Mouse (Mus musculus): ENCODE results near the gene Ros1. TPM values are rescaled to one million over a fixed set of nuclear protein-coding genes. Genes with fewer than 3 reads are reported as not detected.
A peak's percentile ranks its signal among the peaks of the same experiment; 100 is the strongest.

Gene Ros1
- total RNA-seq, 1 experiment, result 0.04 TPM

DNA sequence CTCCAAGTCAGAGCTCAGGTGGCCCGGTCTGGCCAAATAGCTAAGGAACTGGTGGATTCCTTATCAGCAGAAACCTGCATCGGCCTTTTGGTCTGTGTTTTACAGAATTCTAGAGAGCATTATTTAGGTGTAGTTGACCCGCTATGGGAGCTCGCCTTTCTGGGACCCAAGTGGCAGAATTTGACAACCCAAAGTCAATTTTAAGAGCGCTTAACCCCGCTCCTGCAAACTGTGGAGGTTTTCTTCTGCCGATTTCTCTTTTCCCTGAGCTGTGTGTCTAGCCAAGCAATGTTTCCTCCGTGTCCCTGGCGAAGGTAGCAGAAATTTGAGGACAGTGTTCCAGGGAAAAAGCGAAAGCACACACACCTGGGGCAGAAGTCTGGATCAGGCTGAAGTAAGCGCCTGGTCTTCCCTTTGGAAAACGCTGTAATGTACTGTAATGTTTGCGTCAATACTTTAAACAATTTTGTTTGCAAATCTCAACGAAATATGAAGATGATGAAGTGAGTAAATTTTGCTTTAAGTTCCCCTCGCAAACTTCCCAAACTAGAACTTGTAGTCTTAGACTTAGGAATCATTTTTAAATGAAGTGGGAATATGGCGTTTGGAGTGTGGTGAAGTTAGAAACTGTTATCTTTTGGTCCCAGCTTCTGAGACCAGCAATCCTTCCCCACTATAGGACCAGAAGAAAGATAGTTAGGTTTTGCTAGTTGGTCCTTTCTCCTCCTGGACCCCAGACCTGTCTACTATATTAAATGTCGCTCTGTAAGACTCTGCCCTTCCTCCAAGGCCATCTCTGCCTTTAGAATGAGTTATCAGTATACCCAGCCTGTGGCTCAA lies 171.6 kb downstream of the Ros1 start:
- H3K36me3 ChIP-seq (ENCODE audit: control insufficient read depth, insufficient read depth, low read length, poor library complexity, severe bottlenecking), result no peaks in the 10 kb centered on the region
- in situ Hi-C loops (cut with MboI; ENCODE audit: low sequenced_read_pairs in 2 of 2, unreplicated experiment in 2 of 2), result no loop called here
- H3K9ac ChIP-seq (ENCODE audit: insufficient read depth, low read depth, low read length, poor library complexity, severe bottlenecking), result no peak overlapping the region
- no peak for TF ChIP-seq ZNF384 (IDR thresholded peaks at IDR 0.05; ENCODE audit: low read depth, low read length)
- no peak for DNase-seq (ENCODE audit: low read depth, low spot score)
- no peaks in the 10 kb centered on the region for H3K4me1 ChIP-seq (ENCODE audit: control insufficient read depth in 2 of 2, insufficient read depth in 2 of 2, low read length in 2 of 2, poor library complexity in 1 of 2)
- H3K9me3 ChIP-seq (ENCODE audit: control insufficient read depth, insufficient read depth, low read depth, low read length), result no peaks in the 10 kb centered on the region
- no peak overlapping the region for H3K27ac ChIP-seq (ENCODE audit: insufficient read depth, low read depth, low read length, poor library complexity, severe bottlenecking)
- peak overlapping the region in 1 of 2 experiments; percentile 67; a peak in 1 of 4 replicates for H3K4me3 ChIP-seq (ENCODE audit: insufficient read depth in 1 of 2, low read depth in 1 of 2, low read length in 2 of 2, poor library complexity in 1 of 2, severe bottlenecking in 1 of 2)

DNA sequence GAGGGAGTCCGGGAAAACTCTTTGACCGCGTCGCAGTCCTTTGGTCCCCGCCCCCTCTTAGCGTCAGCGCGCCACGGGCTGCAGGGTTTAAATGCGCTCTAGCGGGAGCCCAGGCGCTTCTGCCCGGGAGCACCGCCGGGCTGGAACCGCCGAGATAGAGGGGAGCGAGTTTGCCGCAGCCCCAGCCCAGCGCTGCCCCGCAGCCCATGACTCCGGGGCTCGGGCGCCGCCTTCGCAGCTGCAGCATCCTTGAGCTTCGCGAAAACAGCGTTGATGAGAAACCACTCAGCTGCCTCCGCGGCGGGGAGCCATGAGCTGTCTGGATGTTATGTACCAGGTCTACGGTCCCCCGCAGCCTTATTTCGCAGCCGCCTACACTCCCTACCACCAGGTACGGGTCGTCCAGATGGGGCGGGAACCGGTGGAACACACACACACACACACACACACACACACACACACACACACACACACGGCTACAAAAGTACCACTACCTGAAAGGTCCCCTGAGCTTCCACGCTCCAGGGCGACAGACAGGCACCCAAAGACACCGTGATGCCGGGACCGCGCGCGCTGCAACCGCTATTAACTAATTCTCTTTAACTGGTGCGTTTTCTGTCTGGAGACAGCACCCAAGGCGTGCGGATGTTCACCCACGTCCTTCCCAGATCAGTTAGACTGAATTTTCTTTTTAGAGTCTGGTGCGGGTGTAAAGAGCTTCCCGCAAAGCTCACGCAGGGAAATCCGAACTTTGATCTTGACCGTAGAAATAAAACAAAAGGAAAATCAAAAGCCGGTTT lies 172.4 kb downstream of the Ros1 start, which contains the start of gene Vgll2:
Gene Vgll2, plus strand, starts transcription at position 90 of the 800 bp plus-strand sequence.
- Histone ChIP-seq H3K4me3 (ENCODE audit: insufficient read depth in 1 of 2, low read depth in 1 of 2, low read length in 2 of 2, poor library complexity in 1 of 2, severe bottlenecking in 1 of 2) (peak within 1 kb of the TSS; percentile 47 to 67), H3K9ac (ENCODE audit: insufficient read depth, low read depth, low read length, poor library complexity, severe bottlenecking) (no peak within 1 kb of the TSS), H3K4me1 (ENCODE audit: control insufficient read depth in 2 of 2, insufficient read depth in 2 of 2, low read length in 2 of 2, poor library complexity in 1 of 2) (no peaks in the 10 kb centered on the region), H3K9me3 (ENCODE audit: control insufficient read depth, insufficient read depth, low read depth, low read length) (no peaks in the 10 kb centered on the region), H3K27ac (ENCODE audit: insufficient read depth, low read depth, low read length, poor library complexity, severe bottlenecking) (no peak within 1 kb of the TSS), H3K36me3 (ENCODE audit: control insufficient read depth, insufficient read depth, low read length, poor library complexity, severe bottlenecking) (no peaks in the 10 kb centered on the region)
- no peak for TF ChIP-seq CHD2 (IDR thresholded peaks at IDR 0.05; ENCODE audit: low read depth, low read length)
- no peak for TF ChIP-seq HCFC1 (IDR thresholded peaks at IDR 0.05; ENCODE audit: borderline replicate concordance, insufficient read depth, low read length)
- TF ChIP-seq ZNF384 (IDR thresholded peaks at IDR 0.05; ENCODE audit: low read depth, low read length), result no peak
- TF ChIP-seq ZC3H11A (IDR thresholded peaks at IDR 0.05; ENCODE audit: borderline replicate concordance, low read depth, low read length), result no peak
- TF ChIP-seq MAFK (IDR thresholded peaks at IDR 0.05; ENCODE audit: insufficient read depth, low read depth, low read length), result no peak
- in situ Hi-C loops (cut with MboI; ENCODE audit: low sequenced_read_pairs in 2 of 2, unreplicated experiment in 2 of 2), result no loop called here
- peak; percentile 41 for DNase-seq (ENCODE audit: low read depth, low spot score)

DNA sequence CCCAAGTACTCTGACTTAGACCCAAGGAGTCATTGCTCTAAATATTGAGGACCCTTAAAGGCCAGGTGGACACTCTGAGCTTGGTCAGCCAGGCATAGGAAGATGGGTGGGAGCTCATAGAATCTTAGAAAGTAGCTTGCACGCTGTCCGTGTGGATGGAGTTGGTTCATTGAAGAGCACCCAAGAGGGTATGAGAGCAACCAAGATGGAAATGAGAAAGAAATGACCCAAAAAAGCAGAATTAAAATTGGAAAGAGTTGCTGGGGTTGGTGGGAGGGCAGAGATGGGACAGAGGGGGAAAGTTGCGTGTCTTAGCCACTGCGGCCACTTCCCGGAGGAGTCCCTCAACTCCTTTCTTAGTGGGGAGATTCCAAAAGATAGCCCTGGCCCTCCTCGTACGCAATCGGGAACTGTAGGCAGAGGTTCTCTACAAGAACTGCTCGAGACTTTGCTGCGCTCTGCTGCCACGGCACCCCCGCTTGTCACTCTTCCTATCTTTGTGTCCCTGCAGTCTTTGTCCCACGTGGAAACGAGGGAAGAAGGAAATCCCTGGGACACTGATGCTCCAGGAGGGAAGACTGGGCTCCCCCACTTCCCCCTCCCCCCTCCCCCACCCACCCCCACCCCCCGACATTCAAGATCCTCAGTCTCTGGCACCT lies 173.2 kb downstream of the Ros1 start:
- DNase-seq (ENCODE audit: low read depth, low spot score), result no peak

DNA sequence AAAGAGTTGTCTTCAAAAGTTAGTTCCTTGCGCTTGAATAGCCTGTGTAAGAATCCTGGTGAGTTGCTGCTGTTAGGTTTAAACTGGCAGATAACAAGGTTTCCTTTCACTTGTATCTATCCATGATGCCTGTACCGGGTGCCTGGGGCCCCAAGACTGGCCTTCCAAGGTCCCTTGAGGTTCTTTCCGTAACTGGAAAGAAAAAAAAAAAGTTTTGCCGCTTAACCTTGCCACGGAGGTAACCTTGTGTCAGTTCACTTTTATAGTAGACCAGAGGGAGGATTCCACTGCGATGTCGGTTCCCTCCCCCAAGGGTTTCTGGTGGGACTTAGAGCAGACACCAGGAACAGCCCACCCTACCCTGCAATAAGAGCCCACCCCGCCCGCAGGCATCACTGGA lies 173.8 kb downstream of the Ros1 start:
- no peak overlapping the region for H3K4me3 ChIP-seq (ENCODE audit: insufficient read depth in 1 of 2, low read depth in 1 of 2, low read length in 2 of 2, poor library complexity in 1 of 2, severe bottlenecking in 1 of 2)
- no peaks in the 10 kb centered on the region for H3K4me1 ChIP-seq (ENCODE audit: control insufficient read depth in 2 of 2, insufficient read depth in 2 of 2, low read length in 2 of 2, poor library complexity in 1 of 2)
- TF ChIP-seq MAFK (IDR thresholded peaks at IDR 0.05; ENCODE audit: insufficient read depth, low read depth, low read length) (no peak), CHD2 (IDR thresholded peaks at IDR 0.05; ENCODE audit: low read depth, low read length) (no peak), HCFC1 (IDR thresholded peaks at IDR 0.05; ENCODE audit: borderline replicate concordance, insufficient read depth, low read length) (no peak), ZNF384 (IDR thresholded peaks at IDR 0.05; ENCODE audit: low read depth, low read length) (no peak), ZC3H11A (IDR thresholded peaks at IDR 0.05; ENCODE audit: borderline replicate concordance, low read depth, low read length) (no peak)
- DNase-seq (ENCODE audit: low read depth, low spot score), result no peak
- no peak overlapping the region for H3K9ac ChIP-seq (ENCODE audit: insufficient read depth, low read depth, low read length, poor library complexity, severe bottlenecking)
- in situ Hi-C loops (cut with MboI; ENCODE audit: low sequenced_read_pairs in 2 of 2, unreplicated experiment in 2 of 2), result no loop called here
- no peaks in the 10 kb centered on the region for H3K36me3 ChIP-seq (ENCODE audit: control insufficient read depth, insufficient read depth, low read length, poor library complexity, severe bottlenecking)
- no peaks in the 10 kb centered on the region for H3K9me3 ChIP-seq (ENCODE audit: control insufficient read depth, insufficient read depth, low read depth, low read length)
- H3K27ac ChIP-seq (ENCODE audit: insufficient read depth, low read depth, low read length, poor library complexity, severe bottlenecking), result no peak overlapping the region

More for the DNA sequence above, 173.2 kb downstream of the Ros1 start:
- H3K27ac ChIP-seq (ENCODE audit: insufficient read depth, low read depth, low read length, poor library complexity, severe bottlenecking), result no peak overlapping the region
- H3K4me1 ChIP-seq (ENCODE audit: control insufficient read depth in 2 of 2, insufficient read depth in 2 of 2, low read length in 2 of 2, poor library complexity in 1 of 2), result no peaks in the 10 kb centered on the region
- no peaks in the 10 kb centered on the region for H3K36me3 ChIP-seq (ENCODE audit: control insufficient read depth, insufficient read depth, low read length, poor library complexity, severe bottlenecking)
- TF ChIP-seq ZC3H11A (IDR thresholded peaks at IDR 0.05; ENCODE audit: borderline replicate concordance, low read depth, low read length) (no peak), ZNF384 (IDR thresholded peaks at IDR 0.05; ENCODE audit: low read depth, low read length) (no peak), CHD2 (IDR thresholded peaks at IDR 0.05; ENCODE audit: low read depth, low read length) (no peak), MAFK (IDR thresholded peaks at IDR 0.05; ENCODE audit: insufficient read depth, low read depth, low read length) (no peak), HCFC1 (IDR thresholded peaks at IDR 0.05; ENCODE audit: borderline replicate concordance, insufficient read depth, low read length) (no peak)
- H3K4me3 ChIP-seq (ENCODE audit: insufficient read depth in 1 of 2, low read depth in 1 of 2, low read length in 2 of 2, poor library complexity in 1 of 2, severe bottlenecking in 1 of 2), result peak overlapping the region; percentile 47 to 67; a peak in 3 of 4 replicates
- in situ Hi-C loops (cut with MboI; ENCODE audit: low sequenced_read_pairs in 2 of 2, unreplicated experiment in 2 of 2), result no loop called here
- H3K9me3 ChIP-seq (ENCODE audit: control insufficient read depth, insufficient read depth, low read depth, low read length), result no peaks in the 10 kb centered on the region
- H3K9ac ChIP-seq (ENCODE audit: insufficient read depth, low read depth, low read length, poor library complexity, severe bottlenecking), result no peak overlapping the region

Measured in ES-E14 (cell line).